Mouse (Mus musculus): ENCODE results near the gene Spata18.

DNA sequence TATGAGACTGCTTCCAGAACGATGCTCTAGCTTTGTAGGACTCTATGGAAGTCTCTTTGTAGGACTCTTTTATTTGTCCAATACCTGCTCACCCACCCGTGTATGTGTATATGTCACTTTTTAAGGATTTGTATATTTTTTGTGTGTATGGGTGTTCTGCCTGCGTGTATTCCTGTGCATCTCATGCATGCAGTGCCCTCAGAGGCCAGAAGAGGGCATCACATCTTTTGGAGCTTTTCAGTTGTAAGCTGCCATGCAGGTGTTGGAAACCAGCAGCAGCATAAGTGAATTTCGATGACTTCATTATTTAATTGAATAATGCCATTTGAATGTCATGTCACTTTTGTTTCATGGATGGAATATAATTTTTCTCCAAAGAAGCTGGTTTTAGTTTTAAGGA lies 9.1 kb upstream of the Spata18 start:
- TF ChIP-seq EP300 (IDR thresholded peaks at IDR 0.05) = no peak
- TF ChIP-seq CTCF (IDR thresholded peaks at IDR 0.05) = peak; percentile 68
